Mouse (Mus musculus) ZHBTc4 (cell line): Measurements from ENCODE around the gene Uvrag.

Experiments
- DNase-seq: peaks from one replicate; pipeline ENCODE4 v3.0.0-alpha.2; 2011; ENCODE audit warnings: low read depth, low spot score

The Uvrag gene

GRCm38 (mm10) chr7:99140984-99141918, at the start of gene Uvrag:
Gene Uvrag (minus strand): TSS chr7:99141141.
- peak; percentile 99 for DNase-seq

GRCm38 (mm10) chr7:99189885-99190284, 48.9 kb upstream of the Uvrag start:
- no peak for DNase-seq

GRCm38 (mm10) chr7:99188630-99189029, 47.7 kb upstream of the Uvrag start:
- no peak for DNase-seq

GRCm38 (mm10) chr7:99187451-99187850, 46.5 kb upstream of the Uvrag start:
- DNase-seq, result no peak

GRCm38 (mm10) chr7:99185405-99185804, 44.5 kb upstream of the Uvrag start:
- no peak for DNase-seq

- DNase-seq, result no peak
Observed at GRCm38 (mm10) chr7:99183751-99184150, 42.8 kb upstream of the Uvrag start.

GRCm38 (mm10) chr7:99182432-99183172, 41.7 kb upstream of the Uvrag start, which contains the start of gene Dgat2:
Gene Dgat2 (minus strand): TSS chr7:99182719.
- peak; percentile 92 for DNase-seq

GRCm38 (mm10) chr7:99181619-99182431, 40.9 kb upstream of the Uvrag start:
- peak; percentile 11 for DNase-seq

- no peak for DNase-seq
Observed at GRCm38 (mm10) chr7:99180162-99180561, 39.2 kb upstream of the Uvrag start.

- DNase-seq, result no peak
Observed at GRCm38 (mm10) chr7:99179271-99179670, 38.3 kb upstream of the Uvrag start.

- DNase-seq, result no peak
Observed at GRCm38 (mm10) chr7:99177386-99177785, 36.4 kb upstream of the Uvrag start.

- DNase-seq, result no peak
Observed at GRCm38 (mm10) chr7:99175666-99176065, 34.7 kb upstream of the Uvrag start.

- DNase-seq, result no peak
Observed at GRCm38 (mm10) chr7:99175118-99175517, 34.2 kb upstream of the Uvrag start.

- no peak for DNase-seq
Observed at GRCm38 (mm10) chr7:99174006-99174405, 33.1 kb upstream of the Uvrag start.

GRCm38 (mm10) chr7:99172898-99173297, 32.0 kb upstream of the Uvrag start:
- no peak for DNase-seq

GRCm38 (mm10) chr7:99171730-99172463, 31.0 kb upstream of the Uvrag start:
- peak; percentile 72 for DNase-seq

GRCm38 (mm10) chr7:99170519-99170918, 29.6 kb upstream of the Uvrag start:
- DNase-seq, result no peak

GRCm38 (mm10) chr7:99169717-99170403, 28.9 kb upstream of the Uvrag start:
- no peak for DNase-seq

GRCm38 (mm10) chr7:99168756-99169155, 27.8 kb upstream of the Uvrag start:
- no peak for DNase-seq

- DNase-seq, result no peak
Observed at GRCm38 (mm10) chr7:99167939-99168338, 27.0 kb upstream of the Uvrag start.
